Mouse (Mus musculus): ENCODE data around the gene Tbk1. TPM values are rescaled to one million over a fixed set of nuclear protein-coding genes. Genes with fewer than 3 reads are reported as not detected.
A peak's percentile ranks its signal among the peaks of the same experiment; 100 is the strongest.

Gene Tbk1
- 30.6 and 35.6 TPM in 2 replicates for polyA plus RNA-seq (2012; rRNA removed)

DNA sequence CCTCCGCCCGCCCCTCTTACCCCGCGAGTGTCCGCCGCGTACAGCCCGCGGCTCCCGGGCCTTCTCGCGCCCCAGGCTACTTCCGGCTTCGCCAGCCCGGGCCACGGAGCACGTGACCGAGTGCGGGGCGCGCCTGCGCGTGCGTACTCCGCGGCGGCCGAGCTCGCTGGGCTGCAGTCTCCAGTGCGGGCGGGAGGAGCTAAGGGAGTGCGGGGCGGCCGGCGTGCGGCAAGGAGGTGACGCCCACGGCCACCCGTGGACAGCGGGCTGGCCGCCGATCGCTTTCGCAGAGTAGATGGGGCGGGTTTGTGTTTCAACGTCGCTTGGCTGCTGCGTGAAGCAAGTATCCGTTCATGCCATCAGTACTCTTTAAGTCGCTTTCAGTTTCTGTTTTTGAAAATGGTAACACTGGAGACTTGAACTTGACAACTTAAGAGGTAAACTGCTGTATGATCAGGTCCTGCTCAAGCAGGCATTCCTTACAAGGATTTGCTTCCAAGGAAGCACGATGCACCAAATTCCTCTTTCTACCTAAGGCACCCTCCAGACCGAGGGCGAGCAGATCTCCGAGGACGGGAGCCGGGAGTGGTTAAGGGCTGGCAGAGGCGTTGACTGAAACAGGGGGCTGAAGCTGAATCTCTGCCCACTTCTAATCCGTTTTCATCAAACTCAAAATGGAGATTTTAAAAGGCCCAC, at the start of gene Tbk1:
Tbk1 (minus strand) TSS at position 113 of the 696 bp plus-strand sequence.
- DNase-seq (ENCODE audit: low spot score) = peak; percentile 91

DNA sequence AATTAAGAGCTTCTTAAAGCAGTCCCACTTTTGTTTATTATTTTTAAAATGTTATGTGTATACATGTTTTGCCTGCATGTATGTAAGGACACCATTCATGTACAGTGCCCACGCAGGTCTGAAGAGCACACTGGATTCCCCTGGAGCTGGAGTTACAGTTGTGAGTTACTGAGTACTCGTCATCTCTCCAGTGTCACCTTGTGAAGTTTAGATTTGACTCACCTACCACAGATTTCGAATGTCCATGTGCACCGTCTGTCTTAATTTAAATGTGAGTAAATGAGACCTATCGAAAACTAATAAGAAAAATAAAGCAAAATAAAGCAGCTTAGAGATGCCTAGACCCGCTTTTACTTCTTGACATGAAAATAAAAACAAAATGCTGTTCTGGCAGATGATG, 49.7 kb upstream of the Tbk1 start:
- DNase-seq (ENCODE audit: low spot score) = no peak

DNA sequence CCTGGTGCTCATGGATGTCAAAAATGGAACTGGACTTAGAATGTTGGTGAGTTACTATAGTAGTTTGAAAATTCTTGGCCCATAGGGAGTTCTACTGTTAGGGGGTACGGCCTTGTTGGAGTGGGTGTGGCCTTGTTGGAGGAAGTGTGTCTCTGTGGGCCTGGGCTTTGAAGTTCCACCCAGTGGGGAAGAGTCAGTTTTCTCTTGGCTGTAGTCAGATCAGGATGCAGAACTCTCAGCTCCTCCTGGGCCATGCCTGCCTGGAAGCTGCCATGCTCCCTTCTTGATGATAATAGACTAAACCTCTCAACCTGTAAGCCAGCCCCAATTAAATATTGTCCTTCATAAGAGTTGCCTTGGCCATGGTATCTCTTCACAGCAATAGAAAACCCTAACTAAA, 47.6 kb upstream of the Tbk1 start:
- DNase-seq (ENCODE audit: low spot score) = no peak

DNA sequence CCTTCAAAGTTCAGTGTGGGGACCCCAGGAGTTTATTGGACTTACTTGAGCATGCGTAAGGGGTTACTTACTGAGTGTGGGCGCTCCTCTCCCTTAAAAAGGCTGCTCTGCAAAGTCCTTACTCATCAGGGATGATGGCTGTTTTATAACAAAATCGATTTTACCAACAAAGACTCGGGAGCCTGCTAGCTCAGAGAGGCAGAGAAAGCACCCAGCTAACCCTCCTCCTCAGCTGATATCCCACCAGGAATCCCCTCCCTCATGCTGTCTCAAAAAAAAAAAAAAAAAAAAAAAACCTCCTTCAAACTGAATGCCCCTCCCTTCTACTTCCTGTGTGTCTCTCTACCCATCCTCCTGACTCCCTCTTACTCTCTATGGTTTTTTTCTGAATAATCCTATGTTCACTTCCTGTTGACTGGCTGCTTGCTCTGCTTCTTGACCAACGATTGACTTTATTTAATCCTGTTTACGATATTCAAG, 42.0 kb upstream of the Tbk1 start:
- DNase-seq (ENCODE audit: low spot score) = no peak

DNA sequence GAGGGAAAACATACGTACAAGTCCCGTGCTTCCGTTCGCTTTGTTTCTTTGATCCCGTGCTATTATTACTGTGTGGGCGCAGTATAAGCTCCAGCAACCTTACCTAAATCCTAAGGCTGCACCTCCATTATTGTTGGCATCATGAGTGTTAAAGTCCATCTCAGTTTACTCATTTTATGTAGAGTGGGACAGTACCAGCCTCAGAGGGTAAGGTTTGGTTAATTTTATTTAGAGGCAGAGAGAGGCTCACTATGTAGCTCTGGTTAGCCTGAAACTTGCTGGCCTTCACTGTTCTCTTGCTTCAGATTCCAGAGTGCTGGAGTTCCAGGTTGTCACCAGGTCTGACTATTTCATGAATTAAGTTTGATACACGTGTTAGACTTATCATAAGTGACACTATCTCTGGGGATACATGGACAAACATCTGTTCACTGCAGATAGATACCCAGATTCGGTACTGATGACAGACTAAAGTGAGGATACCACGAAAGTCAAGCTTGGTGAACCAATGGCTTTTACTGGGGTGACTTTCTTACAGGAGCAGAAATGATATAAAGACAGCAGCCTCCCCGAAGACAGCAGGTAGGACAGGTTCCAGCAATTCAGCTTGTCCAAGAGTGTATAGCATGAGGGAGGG, 40.7 kb upstream of the Tbk1 start:
- DNase-seq (ENCODE audit: low spot score) = no peak

DNA sequence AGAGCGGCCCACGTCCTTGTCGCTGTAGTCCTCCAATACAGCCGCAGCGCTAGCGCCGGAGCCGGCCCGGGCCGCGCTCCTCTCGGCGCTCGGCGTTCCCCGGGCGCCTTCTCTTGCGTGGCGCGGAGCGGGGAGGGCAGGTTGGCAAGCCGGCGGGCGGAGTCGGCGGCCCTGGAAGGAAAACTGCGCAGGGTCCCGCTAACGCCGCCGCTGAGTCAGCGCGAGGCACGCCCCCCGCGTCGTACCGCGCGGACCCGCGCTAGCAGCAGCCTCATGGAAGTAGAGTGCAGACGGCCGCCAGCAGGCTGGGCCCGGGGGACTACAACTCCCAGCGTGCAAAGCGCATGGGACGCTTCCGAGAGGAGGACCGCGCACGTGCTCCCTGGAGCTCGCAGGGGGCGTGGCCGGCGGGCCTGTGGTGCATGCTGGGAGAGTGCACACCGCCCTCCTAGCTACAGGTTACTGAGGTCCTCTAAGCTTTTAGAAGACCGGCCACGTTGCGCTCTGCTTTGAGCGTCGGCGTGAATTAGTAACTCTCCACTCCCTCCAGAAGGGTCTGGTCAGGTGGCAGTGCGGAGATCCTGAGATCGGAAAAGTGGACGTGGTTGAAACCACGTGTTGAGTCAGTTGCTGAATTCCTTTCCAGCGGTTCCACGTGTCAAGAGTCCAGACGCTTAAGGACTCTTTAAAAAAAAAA, 39.7 kb upstream of the Tbk1 start, which contains the start of gene Xpot:
Xpot (minus strand) TSS at position 147 of the 697 bp plus-strand sequence.
- DNase-seq (ENCODE audit: low spot score) = peak; percentile 90

DNA sequence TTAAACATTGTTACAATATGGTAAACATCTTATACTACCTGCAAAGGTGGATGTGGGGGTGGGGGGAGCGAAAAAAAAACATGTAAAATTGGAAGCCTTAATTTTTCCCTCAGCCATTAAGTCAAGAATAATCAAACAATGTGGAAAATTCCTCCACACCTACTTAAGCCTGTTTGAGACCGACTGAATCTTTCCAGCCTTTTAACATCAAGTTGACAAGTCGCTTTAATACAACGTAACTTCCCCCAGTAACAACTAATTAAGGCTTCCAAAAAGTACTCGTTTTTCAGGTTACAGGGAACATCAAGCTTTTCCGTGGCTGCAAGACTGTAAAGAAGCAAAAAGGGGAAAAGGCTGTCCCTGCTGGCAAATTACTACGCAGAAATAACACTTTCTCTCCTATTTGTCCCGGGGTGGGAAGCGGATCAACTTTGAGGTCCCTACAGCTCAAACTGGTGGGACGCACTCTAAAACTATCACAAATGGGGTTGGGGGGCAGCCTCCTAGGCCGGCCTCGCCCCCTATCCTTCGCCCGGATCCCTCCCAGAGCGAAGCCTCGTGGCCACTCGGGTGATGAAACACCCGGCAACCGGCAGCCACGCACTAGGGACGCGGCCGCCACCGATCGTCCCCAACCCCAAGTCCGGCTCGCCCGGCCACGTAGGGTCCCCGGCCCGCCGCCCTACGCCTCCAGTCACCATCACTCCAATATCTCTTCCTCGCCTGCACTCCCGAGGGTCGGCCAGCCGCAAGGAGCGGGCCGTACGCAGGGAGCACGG, 39.0 kb upstream of the Tbk1 start:
- no peak for DNase-seq (ENCODE audit: low spot score)

DNA sequence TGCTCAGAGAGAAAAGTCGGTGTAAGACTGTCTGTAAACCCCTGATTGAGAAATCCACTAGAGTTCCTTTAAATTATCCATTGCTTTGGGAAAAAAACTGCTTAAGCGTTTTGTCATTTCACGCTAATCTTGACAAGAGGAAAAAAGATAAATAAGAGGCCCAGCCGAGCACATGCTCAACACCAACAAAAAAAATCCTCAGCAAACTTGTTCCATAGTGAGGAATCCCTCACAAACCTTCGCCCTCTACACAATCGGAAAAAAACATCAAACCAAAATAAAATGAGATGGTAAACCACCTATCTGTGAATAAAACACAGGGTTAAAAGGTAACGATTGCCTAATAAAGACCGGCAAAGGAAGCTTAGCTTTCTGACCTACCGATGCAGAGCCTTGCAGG, 38.4 kb upstream of the Tbk1 start:
- DNase-seq (ENCODE audit: low spot score) = no peak

DNA sequence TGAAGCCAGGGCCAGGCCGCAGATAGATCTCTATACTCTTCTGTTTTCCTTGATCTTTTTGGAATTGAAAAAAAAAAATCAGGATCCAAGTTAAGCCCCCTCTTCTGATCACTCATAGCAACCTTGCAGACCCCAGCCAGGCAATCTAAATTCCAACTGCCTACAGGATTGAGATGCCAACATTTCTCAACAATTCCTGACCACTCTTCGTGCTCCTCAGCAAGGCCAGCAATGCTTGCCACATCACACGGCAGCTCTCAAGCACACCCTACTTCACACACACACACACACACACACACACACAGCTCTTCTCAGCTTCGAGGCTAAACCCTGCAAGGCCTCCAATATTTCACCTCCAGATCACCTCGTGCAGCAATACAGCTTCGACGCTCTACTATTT, 37.1 kb upstream of the Tbk1 start:
- no peak for DNase-seq (ENCODE audit: low spot score)

DNA sequence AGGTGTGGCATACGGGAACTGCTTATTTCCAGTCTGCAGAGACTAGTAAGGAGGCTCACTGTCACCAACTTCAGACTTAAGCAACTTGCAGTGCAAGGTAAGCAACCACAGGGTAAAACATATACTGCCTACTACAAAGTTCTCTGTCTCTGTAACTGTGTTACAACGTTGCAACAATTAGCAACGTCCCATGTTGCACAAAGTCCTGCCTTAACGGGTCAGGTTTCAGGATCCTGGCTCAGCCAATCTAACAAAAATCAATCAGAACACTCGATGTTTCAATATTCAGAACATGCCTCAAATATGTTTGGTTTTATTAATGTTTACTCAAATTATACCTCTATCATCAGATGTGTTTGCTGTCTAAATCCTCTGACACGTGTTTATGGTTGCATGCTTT, 35.8 kb upstream of the Tbk1 start:
- no peak for DNase-seq (ENCODE audit: low spot score)

DNA sequence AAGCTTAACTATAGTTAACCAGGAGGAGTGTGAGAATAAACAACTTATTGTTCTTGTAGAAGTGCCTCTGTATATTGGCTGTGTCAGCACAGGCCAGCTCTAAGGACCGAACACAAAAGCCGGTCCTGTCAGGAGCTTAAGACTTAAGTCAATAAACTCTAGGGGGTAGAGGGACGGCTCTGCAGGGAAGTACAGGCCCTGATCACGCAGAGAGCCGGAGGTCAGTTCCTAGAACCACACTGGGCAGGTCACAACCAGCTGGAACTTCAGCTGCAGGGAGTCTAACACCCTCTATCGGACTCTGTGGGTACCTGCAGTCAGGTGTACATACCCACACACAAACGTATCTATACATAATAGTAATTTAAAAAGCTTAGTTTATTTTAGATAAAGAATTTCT, 29.3 kb upstream of the Tbk1 start:
- no peak for DNase-seq (ENCODE audit: low spot score)

DNA sequence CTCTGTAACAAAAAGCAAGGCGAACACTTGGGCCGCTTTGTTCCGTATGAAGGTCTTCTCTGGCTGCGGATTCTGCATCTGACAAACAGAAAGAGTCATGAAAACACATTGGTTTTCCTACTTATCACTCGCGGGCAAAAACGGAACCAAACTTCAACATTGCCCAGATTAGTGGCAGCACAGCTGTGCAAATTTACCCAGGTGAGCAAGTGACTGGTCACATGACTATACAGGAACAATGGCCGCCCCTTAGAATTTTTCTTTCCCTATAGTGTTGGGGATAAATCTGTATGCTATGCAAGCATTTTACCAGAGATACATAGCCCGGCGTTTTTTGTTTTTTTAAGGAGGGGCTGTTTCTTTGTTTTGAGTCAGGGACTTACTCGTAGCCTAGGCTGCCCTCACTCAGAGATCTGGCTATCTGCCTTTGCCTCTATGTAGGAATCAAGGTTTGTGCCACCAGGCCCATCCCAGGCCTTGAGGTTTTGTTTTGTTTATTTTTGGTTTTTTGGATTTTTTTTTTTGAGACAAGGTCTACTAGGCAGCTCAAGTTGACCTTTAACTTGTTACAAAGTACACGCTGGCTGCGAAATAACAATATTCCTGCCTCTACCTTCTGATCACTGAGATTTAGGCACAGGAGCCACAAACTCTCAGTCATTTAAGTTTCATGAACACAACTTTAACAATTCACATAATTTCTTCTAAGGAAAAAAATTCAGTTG, 28.7 kb upstream of the Tbk1 start:
- DNase-seq (ENCODE audit: low spot score) = no peak

DNA sequence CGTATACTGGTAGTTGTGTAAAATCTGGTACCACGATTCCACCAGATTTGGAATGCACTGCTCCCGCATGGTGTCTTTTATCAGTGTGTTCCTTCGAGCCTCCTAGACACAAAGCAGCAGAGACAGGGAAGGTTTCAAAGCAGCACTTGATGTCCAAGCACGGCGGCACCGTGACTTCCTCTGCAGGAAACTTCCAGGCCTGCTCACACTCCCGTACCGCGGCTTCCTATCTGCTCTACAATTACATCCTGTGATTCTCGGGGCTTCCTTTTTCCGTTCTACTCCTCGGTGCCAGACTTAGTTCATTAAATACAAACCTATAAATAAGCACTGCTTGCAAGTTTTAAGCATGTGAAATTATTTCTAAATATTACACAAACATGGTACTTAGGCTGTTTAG, 27.0 kb upstream of the Tbk1 start:
- no peak for DNase-seq (ENCODE audit: low spot score)

DNA sequence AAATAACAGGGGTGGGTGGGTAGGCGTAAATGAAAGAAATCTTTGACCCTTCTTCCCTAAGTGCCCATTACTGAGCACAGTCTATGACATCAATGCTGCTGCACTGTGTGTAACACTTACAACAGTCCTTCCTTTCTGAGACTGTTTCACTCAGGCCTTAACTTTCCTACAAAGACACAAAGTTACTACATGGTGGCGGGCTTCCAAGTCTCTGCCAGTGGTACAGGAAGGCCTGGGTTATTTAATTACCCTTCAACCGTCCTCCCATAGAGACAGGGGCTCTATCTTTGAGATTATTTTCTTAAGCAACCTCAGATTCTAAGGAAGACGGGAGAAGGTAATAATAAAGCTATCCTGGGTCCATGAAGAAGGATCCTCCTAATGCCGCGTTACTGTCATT, 25.9 kb upstream of the Tbk1 start:
- DNase-seq (ENCODE audit: low spot score) = no peak

DNA sequence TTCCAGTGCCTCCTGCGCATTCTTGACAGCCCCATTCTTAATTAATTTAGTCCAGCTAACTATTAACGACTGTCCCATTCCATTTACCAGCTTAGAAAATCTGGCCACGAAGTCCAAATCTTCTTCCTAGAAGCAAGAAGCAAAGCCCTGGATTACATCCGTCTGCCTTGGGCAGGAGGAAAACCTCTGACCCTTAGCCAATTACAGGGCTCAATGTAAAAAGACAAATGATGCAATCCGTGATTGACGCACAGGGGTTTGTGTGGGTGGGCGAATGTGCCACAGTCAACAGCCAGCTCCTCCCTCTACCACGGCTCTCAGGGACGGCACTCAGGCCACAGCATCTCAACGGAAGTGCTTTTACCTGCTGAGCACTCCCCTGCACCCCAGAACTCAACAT, 25.0 kb upstream of the Tbk1 start:
- DNase-seq (ENCODE audit: low spot score) = no peak

DNA sequence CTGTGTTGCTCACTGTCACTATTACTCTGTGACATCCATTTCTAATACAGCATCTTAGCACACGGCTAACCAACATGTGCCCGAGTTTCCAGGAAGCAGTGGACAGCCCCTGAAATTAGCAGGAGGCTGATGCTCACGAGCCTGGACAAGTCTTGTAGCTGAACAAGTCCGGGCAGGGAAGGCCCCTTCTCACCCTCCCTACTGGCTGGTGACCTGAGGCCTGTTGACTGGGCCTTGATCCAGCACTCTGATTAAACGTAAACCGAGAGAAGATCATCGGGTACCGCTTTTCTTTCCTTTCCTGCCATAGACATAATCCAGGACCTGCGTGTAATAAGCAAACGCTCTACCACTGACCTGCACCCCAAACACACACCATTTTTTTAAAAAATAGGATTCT, 21.6 kb upstream of the Tbk1 start:
- DNase-seq (ENCODE audit: low spot score) = no peak

DNA sequence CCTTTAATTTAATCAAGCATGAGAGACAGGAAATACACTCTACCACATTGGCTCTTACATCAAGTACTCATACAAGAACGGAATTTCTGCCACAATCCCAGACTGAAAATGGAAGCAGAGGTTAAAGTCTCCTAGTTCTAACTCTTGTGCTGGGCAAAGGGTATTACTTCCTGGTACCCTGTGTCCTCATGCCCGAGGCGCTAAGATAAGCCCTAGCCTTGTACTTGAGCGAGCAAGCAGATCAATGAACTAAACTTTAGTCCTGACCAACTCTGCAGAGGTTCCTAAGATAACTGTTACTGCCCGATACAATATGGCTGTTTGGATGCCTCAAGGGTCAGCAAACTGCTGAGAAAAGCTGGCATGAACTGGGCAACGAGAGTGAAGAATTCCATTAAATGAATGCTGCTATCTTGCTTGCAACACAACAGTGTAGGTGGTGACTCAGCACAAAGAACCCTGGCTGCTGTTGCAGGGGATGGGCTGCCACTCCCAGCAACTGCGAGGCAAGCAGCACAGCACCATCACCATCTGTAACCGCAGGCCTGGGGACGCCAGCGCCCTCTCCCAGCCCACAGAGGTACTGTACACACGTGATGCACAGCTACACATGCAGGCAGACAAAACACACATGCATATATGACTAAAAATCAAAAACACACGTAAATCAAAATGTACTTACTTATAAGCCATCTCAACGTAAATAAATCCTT, 18.2 kb upstream of the Tbk1 start:
- DNase-seq (ENCODE audit: low spot score) = no peak

DNA sequence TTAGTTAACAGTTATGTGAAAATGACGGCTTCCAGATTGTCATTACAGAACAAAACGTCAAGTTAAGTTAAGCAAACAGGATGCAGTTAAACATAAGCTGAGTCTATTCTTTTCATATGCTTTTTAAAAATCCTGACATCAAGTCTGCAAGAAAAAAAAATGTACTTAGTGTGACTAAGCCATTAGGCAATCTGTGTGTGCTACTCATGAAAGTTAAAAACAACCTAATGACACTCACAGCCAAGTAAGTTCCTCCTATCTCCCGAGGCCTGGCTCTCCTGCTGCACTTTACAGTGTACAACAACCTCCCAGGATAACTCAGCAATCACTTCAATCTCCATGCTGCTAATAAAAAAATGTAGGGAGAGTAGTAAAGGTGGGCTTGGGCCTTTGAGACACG, 17.0 kb upstream of the Tbk1 start:
- no peak for DNase-seq (ENCODE audit: low spot score)

DNA sequence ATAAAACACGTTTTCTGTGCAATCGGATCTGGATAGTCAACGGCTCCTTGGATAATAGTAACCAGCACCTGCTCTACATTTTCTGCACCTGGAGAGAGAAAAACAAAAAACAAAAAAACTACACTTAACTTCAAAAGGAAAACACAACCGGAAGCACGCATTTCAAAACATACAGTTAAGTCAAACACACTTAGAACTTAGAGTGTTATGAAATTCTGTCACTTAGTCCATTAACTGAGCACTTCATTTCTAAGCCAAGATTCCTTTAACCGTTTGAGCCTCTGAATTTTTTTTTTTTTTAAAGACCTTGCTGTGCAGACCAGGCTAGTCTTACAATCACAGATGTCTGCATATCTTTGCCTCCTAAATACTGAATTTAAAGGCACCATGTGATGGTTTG, 14.7 kb upstream of the Tbk1 start:
- DNase-seq (ENCODE audit: low spot score) = no peak

DNA sequence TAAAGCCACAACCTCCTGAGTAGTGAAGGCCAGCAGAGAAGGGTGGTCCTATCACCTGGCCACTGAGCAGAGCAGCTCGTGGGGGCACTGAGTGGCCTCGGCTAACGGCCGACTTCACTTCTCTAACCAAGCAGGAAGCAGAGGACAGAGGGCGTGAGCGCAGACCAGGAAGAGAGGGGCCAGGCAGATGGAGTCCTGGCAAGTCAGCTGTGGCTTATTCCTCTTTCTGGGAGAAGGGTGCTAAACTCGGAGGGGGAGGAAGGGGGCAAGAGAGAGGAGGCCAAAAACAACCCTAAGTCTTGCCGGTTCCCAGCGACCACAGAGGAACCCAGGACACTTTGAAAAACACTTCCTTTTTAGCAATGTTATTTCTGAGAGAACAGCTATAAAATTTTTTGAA, 10.0 kb upstream of the Tbk1 start:
- no peak for DNase-seq (ENCODE audit: low spot score)

DNA sequence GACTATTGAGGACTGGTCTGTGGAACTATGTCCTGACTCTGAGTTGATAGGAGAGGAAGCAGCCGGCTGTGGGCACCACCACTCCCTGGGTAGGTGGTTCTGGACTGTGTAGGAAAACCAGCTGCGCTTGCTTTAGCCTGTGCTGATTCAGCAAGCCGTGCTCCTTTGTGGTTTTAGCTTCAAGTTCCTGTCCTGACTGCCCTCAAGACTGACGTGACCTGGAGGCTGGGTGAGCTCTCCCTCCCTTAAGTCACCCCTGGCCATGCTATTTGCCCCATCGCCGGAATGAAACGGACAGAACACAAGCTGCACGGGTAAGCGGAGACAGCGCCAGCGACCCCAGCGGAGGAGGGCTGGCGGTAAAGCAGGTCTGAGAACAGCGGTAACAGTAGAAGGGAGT, 4.5 kb upstream of the Tbk1 start:
- no peak for DNase-seq (ENCODE audit: low spot score)
